Mouse (Mus musculus) megakaryocyte-erythroid progenitor cell, adult 5-6 weeks (primary cell): Measurements from ENCODE around the gene Fam171a2. TPM values are rescaled to one million over a fixed set of nuclear protein-coding genes. Genes with fewer than 3 reads are reported as not detected.

Source experiments
- ATAC-seq: replicated peaks from 2 replicates; pipeline ENCODE4 v1.8.0; 2016; ENCODE audit warnings: mild to moderate bottlenecking, inconsistent platforms; ENCODE audit not compliant: severe bottlenecking, poor library complexity, low FRiP score, low TSS enrichment
- total RNA-seq, 2 experiments: library from RNA; stranded (forward) in 1 of 2; stranded (reverse) in 1 of 2; fragments of 200-1000, 215-1000 nt in 1 of 2; fragments of >200 nt in 1 of 2; fragmentation: Nextera tagmentation in 1 of 2; gene quantifications; 2 replicates each; pipeline ENCODE4 v1.2.3; 2014 to 2017

Fam171a2 gene
- total RNA-seq, 2 experiments from 2014 or later, result 0.28 TPM; not detected in 1

- no peak for ATAC-seq
Measured at GRCm38 (mm10) chr11:102437120-102438061, 10.1 kb downstream of the Fam171a2 start.

GRCm38 (mm10) chr11:102436471-102436790 lies 11.1 kb downstream of the Fam171a2 start:
- ATAC-seq, result no peak

GRCm38 (mm10) chr11:102435754-102436470 lies 11.6 kb downstream of the Fam171a2 start:
- no peak for ATAC-seq

GRCm38 (mm10) chr11:102434816-102435705 lies 12.4 kb downstream of the Fam171a2 start:
- no peak for ATAC-seq

GRCm38 (mm10) chr11:102434406-102434805 lies 13.1 kb downstream of the Fam171a2 start:
- ATAC-seq, result peak; percentile 43

GRCm38 (mm10) chr11:102433866-102434265 lies 13.6 kb downstream of the Fam171a2 start:
- ATAC-seq, result no peak

GRCm38 (mm10) chr11:102432896-102433295 lies 14.6 kb downstream of the Fam171a2 start:
- no peak for ATAC-seq

GRCm38 (mm10) chr11:102432115-102432843 lies 15.2 kb downstream of the Fam171a2 start:
- no peak for ATAC-seq

GRCm38 (mm10) chr11:102431728-102432114 lies 15.8 kb downstream of the Fam171a2 start:
- ATAC-seq, result no peak

GRCm38 (mm10) chr11:102431018-102431645 lies 16.4 kb downstream of the Fam171a2 start:
- ATAC-seq, result peak; percentile 51

- ATAC-seq, result peak; percentile 77
Measured at GRCm38 (mm10) chr11:102430121-102431017, 17.1 kb downstream of the Fam171a2 start, which contains the start of gene Grn. TSS of gene Grn (plus strand) at chr11:102430315.

GRCm38 (mm10) chr11:102429551-102429950 lies 17.9 kb downstream of the Fam171a2 start:
- peak; percentile 62 for ATAC-seq

GRCm38 (mm10) chr11:102428981-102429540 lies 18.4 kb downstream of the Fam171a2 start:
- ATAC-seq, result no peak

- ATAC-seq, result no peak
Measured at GRCm38 (mm10) chr11:102425555-102426316, 21.7 kb downstream of the Fam171a2 start.

- no peak for ATAC-seq
Measured at GRCm38 (mm10) chr11:102424666-102425065, 22.8 kb downstream of the Fam171a2 start.

- ATAC-seq, result no peak
Measured at GRCm38 (mm10) chr11:102421559-102421958, 25.9 kb downstream of the Fam171a2 start.
